Mouse (Mus musculus): ENCODE measurements around the gene Hoxc5. TPM values are rescaled to one million over a fixed set of nuclear protein-coding genes. Genes with fewer than 3 reads are reported as not detected.

Gene Hoxc5
- polyA plus RNA-seq, 1 experiment from 2014 or later = 20.2 TPM

GRCm38 (mm10) chr15:103013238-103013984, 46.2 kb downstream of the Hoxc5 start:
- Histone ChIP-seq H3K27ac (peak overlapping the region; percentile 88; the same call in 1 of the 2 replicates), H3K27me3 (peaks cover 98% of the 10 kb centered on the region), H3K36me3 (no peaks in the 10 kb centered on the region), H3K9ac (no peak overlapping the region), H3K4me1 (peaks cover 3% of the 10 kb centered on the region; the same call in 1 of the 2 replicates), H3K9me3 (replicated peaks) (no peaks in the 10 kb centered on the region), H3K4me2 (replicated peaks) (peak overlapping the region; percentile 44), H3K4me3 (peak overlapping the region; percentile 39)
- WGBS = 5% methylated on average over 17 of the region's 17 CpGs
- peak; percentile 44; the same call in 1 of the 2 replicates for ATAC-seq (ENCODE audit: low FRiP score)

- H3K36me3 ChIP-seq = no peaks in the 10 kb centered on the region
- ATAC-seq (ENCODE audit: low FRiP score) = peak; percentile 38
- no peaks in the 10 kb centered on the region for H3K9me3 ChIP-seq (replicated peaks)
- H3K4me1 ChIP-seq = peaks cover 3% of the 10 kb centered on the region; the same call in 1 of the 2 replicates
- H3K27me3 ChIP-seq = peaks cover 98% of the 10 kb centered on the region
- peak overlapping the region; percentile 88 for H3K27ac ChIP-seq
- WGBS = under 1% methylated on average over 51 of the region's 57 CpGs
- peak overlapping the region; percentile 44 for H3K4me2 ChIP-seq (replicated peaks)
- H3K4me3 ChIP-seq = peak overlapping the region; percentile 39
- peak overlapping the region; percentile 72 for H3K9ac ChIP-seq
Measured at GRCm38 (mm10) chr15:103014166-103015008, 47.1 kb downstream of the Hoxc5 start.

- Histone ChIP-seq H3K4me2 (replicated peaks) (peak overlapping the region; percentile 44), H3K9me3 (replicated peaks) (no peaks in the 10 kb centered on the region), H3K4me1 (peaks cover 3% of the 10 kb centered on the region; the same call in 1 of the 2 replicates), H3K9ac (peak overlapping the region; percentile 72), H3K27me3 (peaks cover 98% of the 10 kb centered on the region), H3K27ac (peak overlapping the region; percentile 88), H3K4me3 (peak overlapping the region; percentile 39), H3K36me3 (no peaks in the 10 kb centered on the region)
- no peak for ATAC-seq (ENCODE audit: low FRiP score)
- WGBS = under 1% methylated on average over 26 of the region's 28 CpGs
Measured at GRCm38 (mm10) chr15:103015009-103015399, 47.8 kb downstream of the Hoxc5 start.

GRCm38 (mm10) chr15:103015406-103016166, 48.3 kb downstream of the Hoxc5 start:
- no peak for ATAC-seq (ENCODE audit: low FRiP score)
- Histone ChIP-seq H3K4me3 (peak overlapping the region; percentile 39), H3K36me3 (no peaks in the 10 kb centered on the region), H3K4me1 (peaks cover 3% of the 10 kb centered on the region; the same call in 1 of the 2 replicates), H3K4me2 (replicated peaks) (peak overlapping the region; percentile 44), H3K9me3 (replicated peaks) (no peaks in the 10 kb centered on the region), H3K9ac (peak overlapping the region; percentile 72), H3K27ac (peak overlapping the region; percentile 88), H3K27me3 (peaks cover 98% of the 10 kb centered on the region)
- 2% methylated on average over 19 of the region's 19 CpGs for WGBS

DNA sequence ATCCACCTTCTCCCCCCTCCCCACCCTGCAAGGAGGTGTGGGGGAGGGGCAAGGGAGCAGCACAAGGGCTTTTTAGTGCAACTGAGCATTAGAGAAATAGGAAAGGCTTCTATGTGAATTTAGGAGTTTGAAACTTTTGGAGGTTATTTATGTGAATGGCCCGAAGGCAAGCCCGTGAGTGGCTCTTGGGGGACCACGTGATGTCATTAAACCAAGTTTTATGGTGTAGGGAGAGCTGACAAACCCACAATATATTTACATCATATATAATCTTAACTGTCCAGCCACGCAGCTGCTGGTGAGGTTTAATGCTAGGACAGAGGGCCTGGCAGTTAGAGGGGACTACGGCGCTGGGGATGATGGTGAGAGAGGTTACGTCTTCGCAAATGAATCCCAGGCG, 51.4 kb downstream of the Hoxc5 start, which contains the start of gene Hoxc4:
Hoxc4 (plus strand) TSS at position 299 of the 400 bp plus-strand sequence.
- H3K9ac ChIP-seq = 0 out of 2 replicates have a peak within 1 kb of the TSS, but pooled peaks have one; percentile 28
- H3K4me1 ChIP-seq = peaks cover 3% of the 10 kb centered on the region; the same call in 1 of the 2 replicates
- 0 out of 2 replicates have a peak within 1 kb of the TSS, but pooled peaks have one; percentile 4 for H3K4me3 ChIP-seq
- H3K4me2 ChIP-seq (replicated peaks) = peak within 1 kb of the TSS; percentile 44; the same call in 1 of the 2 replicates
- no peak for ATAC-seq (ENCODE audit: low FRiP score)
- H3K9me3 ChIP-seq (replicated peaks) = no peaks in the 10 kb centered on the region
- peak within 1 kb of the TSS; percentile 12 for H3K27ac ChIP-seq
- peaks cover 100% of the 10 kb centered on the region for H3K27me3 ChIP-seq
- WGBS = 6% methylated on average over 9 of the region's 9 CpGs
- H3K36me3 ChIP-seq = no peaks in the 10 kb centered on the region

- H3K27ac ChIP-seq = no peak overlapping the region
- ATAC-seq (ENCODE audit: low FRiP score) = no peak
- no peak overlapping the region for H3K9ac ChIP-seq
- H3K36me3 ChIP-seq = no peaks in the 10 kb centered on the region
- peak overlapping the region; percentile 25 for H3K4me2 ChIP-seq (replicated peaks)
- 2% methylated on average over 8 of the region's 8 CpGs for WGBS
- no peaks in the 10 kb centered on the region; the same call in 1 of the 2 replicates for H3K4me1 ChIP-seq
- H3K4me3 ChIP-seq = no peak overlapping the region
- H3K9me3 ChIP-seq (replicated peaks) = no peaks in the 10 kb centered on the region
- H3K27me3 ChIP-seq = peaks cover 100% of the 10 kb centered on the region
Measured at GRCm38 (mm10) chr15:103020899-103021418, 53.7 kb downstream of the Hoxc5 start.

- Histone ChIP-seq H3K4me2 (replicated peaks) (peak overlapping the region; percentile 25), H3K27ac (no peak overlapping the region), H3K4me3 (no peak overlapping the region), H3K36me3 (no peaks in the 10 kb centered on the region), H3K4me1 (no peaks in the 10 kb centered on the region; the same call in 1 of the 2 replicates), H3K9ac (no peak overlapping the region), H3K9me3 (replicated peaks) (no peaks in the 10 kb centered on the region), H3K27me3 (peaks cover 100% of the 10 kb centered on the region)
- 7% methylated on average over 8 of the region's 8 CpGs for WGBS
- no peak for ATAC-seq (ENCODE audit: low FRiP score)
Measured at GRCm38 (mm10) chr15:103021544-103021943, 54.3 kb downstream of the Hoxc5 start.

DNA sequence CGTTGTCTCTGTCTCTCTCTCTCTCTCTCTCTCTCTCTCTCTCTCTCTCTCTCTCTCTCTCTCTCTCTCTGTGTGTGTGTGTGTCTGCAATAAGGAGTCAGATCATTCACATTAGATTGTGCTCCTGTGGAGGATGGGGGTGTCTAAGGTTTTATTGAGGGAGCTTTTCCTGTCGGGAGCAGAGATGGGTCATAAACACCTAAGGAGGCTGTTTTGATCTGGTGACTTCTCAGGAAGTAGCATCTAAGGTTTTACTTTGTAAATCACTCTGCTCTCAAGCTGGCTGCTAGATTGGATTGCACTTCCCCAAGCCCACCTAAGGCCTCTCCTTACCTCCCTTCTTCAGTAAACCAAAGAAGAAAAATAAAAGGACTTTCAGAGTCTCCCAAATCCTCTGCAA, 56.9 kb downstream of the Hoxc5 start:
- peak overlapping the region; percentile 43 for H3K4me2 ChIP-seq (replicated peaks)
- no peaks in the 10 kb centered on the region for H3K9me3 ChIP-seq (replicated peaks)
- ATAC-seq (ENCODE audit: low FRiP score) = no peak
- peaks cover 100% of the 10 kb centered on the region for H3K27me3 ChIP-seq
- no peaks in the 10 kb centered on the region for H3K36me3 ChIP-seq
- H3K4me3 ChIP-seq = no peak overlapping the region
- H3K9ac ChIP-seq = no peak overlapping the region
- no peaks in the 10 kb centered on the region for H3K4me1 ChIP-seq
- WGBS = 3% methylated on average over 2 of the region's 2 CpGs
- H3K27ac ChIP-seq = no peak overlapping the region

GRCm38 (mm10) chr15:103027266-103028235, 60.3 kb downstream of the Hoxc5 start:
- ATAC-seq (ENCODE audit: low FRiP score) = no peak
- Histone ChIP-seq H3K4me2 (replicated peaks) (peak overlapping the region; percentile 43), H3K27me3 (peaks cover 99% of the 10 kb centered on the region), H3K27ac (peak overlapping the region; percentile 79), H3K4me1 (no peaks in the 10 kb centered on the region; the same call in 1 of the 2 replicates), H3K36me3 (no peaks in the 10 kb centered on the region), H3K9ac (peak overlapping the region; percentile 67), H3K9me3 (replicated peaks) (no peaks in the 10 kb centered on the region), H3K4me3 (peak overlapping the region; percentile 23)
- WGBS = 3% methylated on average over 43 of the region's 43 CpGs

DNA sequence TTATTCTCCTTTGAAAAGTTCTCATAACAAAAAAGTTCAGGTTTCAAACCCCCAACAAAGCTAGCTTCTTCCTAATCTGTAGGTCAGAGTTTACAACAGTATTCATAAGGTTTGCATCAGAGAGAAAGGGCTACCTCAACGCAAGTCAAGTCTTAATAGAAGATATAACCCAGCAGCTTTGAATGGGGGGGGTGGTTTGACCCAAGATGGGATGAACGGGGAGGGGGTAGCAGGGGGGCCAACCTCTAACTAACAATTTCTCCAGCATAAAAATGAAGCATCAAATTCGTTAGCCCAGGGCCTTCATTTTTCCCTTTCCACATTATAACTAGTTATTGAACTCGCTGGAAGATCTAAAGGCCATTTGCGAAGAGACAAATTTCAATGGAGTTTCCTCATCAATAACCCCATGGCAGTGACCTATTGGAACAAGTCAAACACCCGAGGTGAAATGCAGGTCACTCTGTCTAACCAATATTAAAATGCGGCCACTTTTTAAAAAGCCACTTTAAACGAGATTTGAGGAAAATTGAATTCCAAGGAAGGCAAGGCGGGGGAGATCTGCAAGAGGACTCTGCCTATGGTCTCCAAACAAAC, 61.8 kb downstream of the Hoxc5 start:
- Histone ChIP-seq H3K27ac (peak overlapping the region; percentile 79), H3K36me3 (no peaks in the 10 kb centered on the region), H3K4me1 (peaks cover 3% of the 10 kb centered on the region), H3K4me3 (no peak overlapping the region), H3K9me3 (replicated peaks) (no peaks in the 10 kb centered on the region), H3K27me3 (peaks cover 99% of the 10 kb centered on the region), H3K4me2 (replicated peaks) (peak overlapping the region; percentile 43), H3K9ac (no peak overlapping the region)
- no peak for ATAC-seq (ENCODE audit: low FRiP score)
- WGBS = 7% methylated on average over 9 of the region's 9 CpGs
